Mouse (Mus musculus): Measurements from ENCODE around the gene Triobp.

Triobp gene

DNA sequence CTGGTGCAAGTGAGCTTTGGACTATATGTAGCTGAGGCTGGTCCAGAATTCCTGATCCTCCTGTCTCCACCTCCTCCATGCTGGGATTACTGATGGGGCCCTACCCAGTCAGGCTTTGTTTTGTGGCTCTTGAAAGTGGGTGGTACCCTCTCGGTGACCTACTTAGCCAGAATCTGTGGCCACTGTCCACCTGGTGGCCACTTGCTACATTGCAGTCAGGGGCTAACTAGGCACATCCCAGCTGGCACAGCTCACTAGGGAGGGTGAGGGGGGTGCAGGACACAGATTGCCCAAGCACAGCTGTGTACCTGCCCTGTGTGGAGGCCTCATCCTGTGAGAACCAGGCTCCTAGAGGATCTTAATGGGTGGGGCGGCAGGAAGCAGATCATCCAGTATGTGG is 15.4 kb downstream of the Triobp start:
- peak; percentile 51 to 53 for DNase-seq (ENCODE audit: low spot score in 2 of 2)

DNA sequence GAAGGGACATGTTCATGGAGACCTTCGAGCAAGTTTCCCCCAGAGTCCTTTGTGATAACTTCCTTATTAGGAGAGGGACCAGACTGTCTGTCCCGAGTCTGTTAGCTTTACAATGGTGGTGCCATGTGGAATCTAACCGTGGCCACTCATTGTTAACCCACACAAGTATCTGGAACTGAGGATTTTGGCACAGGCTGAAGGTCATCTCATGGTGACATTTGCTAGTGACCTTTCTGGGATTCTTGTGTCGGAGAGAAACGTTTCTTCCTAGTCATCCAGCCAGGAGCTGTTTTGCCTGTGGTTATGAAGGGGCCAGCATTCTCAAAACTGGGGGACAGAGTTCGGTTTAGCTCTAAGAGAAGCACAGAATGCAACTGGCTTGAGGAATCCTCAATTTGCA is 24.1 kb downstream of the Triobp start:
- no peak for DNase-seq (ENCODE audit: low spot score in 2 of 2)

DNA sequence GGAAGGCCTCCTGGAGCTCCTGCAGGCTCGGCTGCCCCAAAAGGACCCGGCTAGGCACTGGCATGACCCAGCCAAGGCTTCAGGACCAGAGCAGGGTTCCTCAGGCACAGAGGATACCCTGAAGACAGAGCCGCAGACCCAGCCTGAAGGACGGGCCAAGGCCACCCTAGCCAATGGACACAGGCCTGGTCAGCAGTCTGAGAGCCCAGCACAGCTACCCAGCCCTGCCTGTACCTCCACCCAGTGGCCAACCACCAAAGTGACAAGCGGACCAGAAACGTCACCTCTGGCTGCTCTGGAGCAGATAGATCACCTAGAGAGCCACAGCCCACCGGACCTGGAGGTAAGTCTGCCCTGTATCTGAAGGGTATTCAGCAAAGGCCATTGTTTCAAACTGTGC is 26.4 kb downstream of the Triobp start:
- no peak for DNase-seq (ENCODE audit: low spot score in 2 of 2)

DNA sequence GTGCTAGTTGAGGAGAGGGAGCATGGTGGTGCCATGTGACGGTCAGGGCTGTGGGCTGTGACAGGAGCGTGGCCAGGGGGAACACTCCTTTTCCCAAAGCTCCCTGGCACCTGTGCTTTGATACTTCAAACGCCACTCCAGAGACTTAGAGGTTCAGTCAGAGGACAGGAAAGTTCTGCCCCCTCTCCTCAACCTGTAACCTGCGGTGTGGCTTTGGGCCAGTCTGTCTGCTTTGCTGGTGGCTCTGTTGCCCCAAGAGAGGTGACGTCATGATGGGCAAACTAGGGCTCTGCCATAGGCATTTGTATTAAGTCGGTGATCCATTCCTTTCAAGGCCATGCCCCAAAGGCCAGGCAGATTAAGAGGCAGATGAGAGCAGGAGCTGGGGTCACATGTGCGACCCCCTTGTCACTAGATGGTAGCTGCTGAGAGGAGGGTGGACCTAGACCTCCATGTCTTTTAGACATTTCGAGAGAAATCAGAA is 30.2 kb downstream of the Triobp start:
- no peak for DNase-seq (ENCODE audit: low spot score in 2 of 2)

DNA sequence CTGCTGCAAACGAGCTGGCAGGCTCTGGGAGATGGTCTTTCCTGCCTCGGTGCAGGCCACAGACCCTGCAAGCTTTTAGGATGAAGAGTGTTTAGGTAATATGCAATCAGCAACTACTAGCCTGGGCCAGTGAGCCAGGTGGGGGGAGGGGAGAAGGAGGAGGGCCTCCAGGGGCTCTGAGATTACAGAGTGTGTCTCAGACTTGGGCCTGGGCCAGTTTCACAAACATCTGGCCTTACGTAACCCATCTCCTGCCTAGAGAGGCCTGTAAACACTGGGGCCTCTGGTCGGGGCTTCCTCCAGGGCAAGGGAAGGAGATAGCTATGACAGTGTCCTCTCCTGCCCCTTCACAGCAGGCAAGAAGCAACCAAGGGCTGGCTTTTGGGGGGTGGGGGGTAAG is 31.4 kb downstream of the Triobp start:
- DNase-seq (ENCODE audit: low spot score in 2 of 2) = peak; percentile 90 to 93

DNA sequence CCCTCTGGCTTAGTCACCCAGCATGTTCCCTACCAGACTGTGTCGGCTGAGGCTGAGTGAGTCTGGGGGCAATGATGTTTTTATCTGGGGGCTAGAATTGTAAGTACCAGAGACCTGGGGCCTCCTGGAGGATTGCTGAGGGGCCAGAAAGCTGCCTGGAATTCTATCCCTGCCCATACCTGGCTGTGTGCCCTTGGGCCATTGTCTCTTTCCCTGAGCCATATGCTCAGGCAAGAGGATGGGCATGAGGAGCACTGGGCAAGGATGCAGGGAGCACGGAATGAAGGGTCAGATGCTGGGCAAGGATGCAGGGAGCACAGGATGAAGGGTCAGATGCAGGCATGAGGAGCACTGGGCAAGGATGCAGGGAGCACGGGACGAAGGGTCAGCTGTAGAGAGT is 32.6 kb downstream of the Triobp start:
- no peak for DNase-seq (ENCODE audit: low spot score in 2 of 2)

GRCm38 (mm10) chr15:78982658-78983435 is 35.3 kb downstream of the Triobp start:
- DNase-seq (ENCODE audit: low spot score in 2 of 2) = peak; percentile 87 to 90

DNA sequence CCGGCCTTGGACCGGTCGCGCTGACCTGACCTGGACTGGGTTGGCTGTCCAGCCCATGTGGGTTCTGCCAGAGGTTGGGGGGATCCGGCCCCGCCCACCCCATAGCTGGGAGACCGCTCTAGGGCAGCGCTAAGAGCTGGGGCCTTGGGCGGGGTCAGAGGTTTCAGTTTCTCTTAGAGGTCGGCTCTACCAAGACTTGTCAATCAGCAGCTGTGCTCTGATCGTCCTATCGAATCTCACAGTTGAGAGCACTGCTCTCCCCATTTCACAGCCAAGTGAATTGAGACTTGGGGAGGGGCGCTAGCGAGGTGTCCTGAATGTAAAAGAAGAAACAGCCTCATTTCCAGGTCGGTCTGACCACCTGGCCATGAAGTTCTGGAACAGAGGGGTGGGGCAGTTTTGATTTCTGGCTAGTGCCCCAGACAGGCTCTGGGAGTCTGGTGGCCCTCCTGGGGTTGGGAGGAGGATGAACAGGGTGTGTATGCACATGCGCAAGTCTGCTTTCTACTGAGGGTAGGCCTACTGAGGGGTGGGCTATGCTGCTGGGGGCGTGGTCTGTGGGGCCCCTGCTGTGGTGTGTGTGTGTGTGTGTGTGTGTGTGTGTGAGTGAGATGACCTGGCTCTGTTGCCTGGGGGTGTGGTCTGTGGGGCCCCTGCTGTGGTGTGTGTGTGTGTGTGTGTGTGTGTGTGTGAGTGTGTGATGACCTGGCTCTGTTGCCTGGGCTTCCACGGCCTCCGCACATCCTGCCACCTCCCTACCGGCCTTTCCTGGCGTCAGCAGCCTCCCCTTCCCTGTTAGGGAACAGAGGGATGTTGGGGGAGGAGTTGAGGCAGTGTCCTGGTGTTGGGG is 36.1 kb downstream of the Triobp start:
- peak; percentile 71 to 75 for DNase-seq (ENCODE audit: low spot score in 2 of 2)

DNA sequence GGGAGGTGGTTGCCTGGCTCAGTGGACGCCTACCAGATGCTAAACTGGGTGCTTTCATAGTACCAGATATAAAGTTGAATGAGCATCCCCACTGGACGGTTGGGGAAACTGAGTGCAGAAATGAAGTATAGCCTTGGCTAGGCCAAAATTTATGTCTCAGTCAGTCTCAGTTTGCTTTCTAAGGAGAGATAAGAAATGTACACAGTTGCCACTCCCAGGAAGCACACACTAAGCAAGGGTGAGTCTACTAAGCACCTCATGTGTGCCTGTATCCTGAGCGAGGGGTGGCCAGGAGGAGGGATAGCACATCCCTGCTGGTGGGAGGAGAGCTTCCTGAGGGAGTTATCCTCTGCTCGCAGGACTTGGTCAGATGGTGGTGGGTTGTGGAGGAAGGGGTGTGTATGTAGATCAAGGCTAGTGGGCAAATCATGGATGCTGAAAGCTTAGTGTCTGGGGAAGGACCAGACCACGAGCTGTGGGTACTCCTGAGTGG is 36.8 kb downstream of the Triobp start:
- DNase-seq (ENCODE audit: low spot score in 2 of 2) = no peak

DNA sequence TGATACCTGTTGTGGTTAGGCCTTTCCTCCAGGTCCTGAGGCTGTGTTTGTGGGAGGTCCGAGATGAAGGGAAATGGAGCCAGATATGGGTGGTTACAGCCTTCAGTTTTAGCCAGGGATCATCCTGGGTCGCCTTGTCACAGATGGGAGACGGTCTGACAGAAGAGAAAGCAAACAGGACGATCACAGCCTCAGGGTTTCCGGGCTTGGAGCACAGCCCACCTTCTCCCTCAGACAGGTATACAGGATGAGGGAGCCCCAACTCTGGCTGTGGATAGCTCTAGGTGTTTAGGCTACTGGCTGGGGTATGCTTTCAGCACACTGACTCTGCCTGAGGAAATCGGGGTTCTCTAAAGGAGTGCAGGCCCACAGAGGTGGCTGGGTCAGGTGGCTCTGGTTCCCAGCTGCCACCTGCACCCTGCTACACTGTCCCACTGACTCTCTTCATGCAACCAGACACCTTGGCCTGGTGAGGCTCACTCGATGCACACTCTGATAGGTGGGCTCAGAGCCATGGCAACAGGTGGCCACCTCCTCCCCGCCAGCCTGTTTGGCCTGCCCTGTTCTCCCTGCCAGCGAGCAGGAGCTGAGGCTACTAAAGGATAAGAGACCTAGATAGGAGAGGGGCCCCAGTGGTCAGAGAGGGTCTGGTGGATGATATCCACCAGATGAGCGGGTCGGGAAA is 39.2 kb downstream of the Triobp start:
- DNase-seq (ENCODE audit: low spot score in 2 of 2) = no peak

- peak in 1 of 2 experiments; percentile 58 for DNase-seq (ENCODE audit: low spot score in 2 of 2)
Measured at GRCm38 (mm10) chr15:78988499-78988971, 41.0 kb downstream of the Triobp start.

GRCm38 (mm10) chr15:78989152-78990092 is 41.9 kb downstream of the Triobp start:
- DNase-seq (ENCODE audit: low spot score in 2 of 2) = no peak

GRCm38 (mm10) chr15:78990093-78990463 is 42.6 kb downstream of the Triobp start:
- DNase-seq (ENCODE audit: low spot score in 2 of 2) = no peak

DNA sequence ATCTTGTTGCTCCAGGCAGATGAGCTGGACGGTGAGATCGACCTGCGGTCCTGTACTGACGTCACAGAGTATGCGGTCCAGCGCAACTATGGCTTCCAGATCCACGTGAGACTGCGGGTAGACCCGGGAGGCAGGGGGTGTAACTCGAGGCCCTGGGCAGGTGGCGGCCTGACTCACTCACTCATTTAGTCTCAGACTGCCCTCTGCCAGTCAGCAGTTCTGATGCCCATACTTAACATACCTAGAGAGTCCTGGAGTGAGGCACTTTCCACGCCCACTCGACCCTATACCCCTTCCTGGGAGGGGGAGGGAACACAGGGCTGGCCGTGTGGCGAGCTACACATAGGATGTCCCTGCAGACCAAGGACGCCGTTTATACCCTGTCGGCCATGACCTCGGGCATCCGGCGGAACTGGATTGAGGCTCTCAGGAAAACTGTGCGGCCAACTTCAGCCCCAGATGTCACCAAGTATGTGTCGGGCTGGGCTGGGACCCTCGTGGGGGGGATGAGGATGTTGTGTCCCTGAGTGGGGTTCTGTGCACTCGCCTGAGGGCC is 43.5 kb downstream of the Triobp start:
- no peak for DNase-seq (ENCODE audit: low spot score in 2 of 2)

GRCm38 (mm10) chr15:78992235-78992634 is 44.7 kb downstream of the Triobp start:
- no peak for DNase-seq (ENCODE audit: low spot score in 2 of 2)

DNA sequence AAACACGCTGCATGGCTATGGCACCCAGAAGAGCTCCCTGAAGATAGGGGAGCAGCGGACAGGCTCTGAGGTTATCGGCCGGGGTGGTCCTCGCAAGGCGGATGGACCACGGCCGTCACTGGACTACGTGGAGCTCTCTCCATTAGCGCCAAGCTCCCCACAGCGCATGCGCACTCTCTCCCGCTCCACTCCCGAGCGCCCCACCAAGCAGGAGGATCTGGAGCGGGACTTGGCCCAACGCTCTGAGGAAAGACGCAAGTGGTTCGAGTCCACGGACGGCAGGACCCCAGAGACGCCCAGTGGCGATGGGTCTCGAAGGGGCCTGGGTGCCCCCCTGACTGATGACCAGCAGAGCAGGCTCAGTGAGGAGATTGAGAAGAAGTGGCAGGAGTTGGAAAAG is 45.4 kb downstream of the Triobp start:
- DNase-seq (ENCODE audit: low spot score in 2 of 2) = no peak

DNA sequence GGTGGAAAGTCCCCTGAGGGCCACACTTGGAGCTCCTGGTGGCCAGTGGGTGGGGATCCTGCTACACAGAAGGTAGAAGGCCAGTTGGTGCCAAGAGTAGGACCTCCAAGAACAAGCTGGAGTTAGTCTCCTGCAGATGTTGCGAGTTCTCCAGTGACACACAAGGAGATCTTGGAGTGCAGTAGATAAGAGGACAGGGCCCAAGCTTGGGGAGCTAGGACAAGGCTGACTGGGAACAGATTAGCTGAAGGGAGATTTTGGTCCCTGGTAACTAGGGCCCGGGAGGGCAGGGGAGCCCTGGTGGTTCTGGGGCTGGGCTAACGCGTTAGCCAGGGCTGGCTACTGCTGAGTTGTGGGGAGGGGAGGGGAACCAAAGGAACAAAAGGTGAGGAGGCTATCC is 48.4 kb downstream of the Triobp start:
- no peak for DNase-seq (ENCODE audit: low spot score in 2 of 2)

GRCm38 (mm10) chr15:78996663-78997062 is 49.1 kb downstream of the Triobp start:
- no peak for DNase-seq (ENCODE audit: low spot score in 2 of 2)

DNA sequence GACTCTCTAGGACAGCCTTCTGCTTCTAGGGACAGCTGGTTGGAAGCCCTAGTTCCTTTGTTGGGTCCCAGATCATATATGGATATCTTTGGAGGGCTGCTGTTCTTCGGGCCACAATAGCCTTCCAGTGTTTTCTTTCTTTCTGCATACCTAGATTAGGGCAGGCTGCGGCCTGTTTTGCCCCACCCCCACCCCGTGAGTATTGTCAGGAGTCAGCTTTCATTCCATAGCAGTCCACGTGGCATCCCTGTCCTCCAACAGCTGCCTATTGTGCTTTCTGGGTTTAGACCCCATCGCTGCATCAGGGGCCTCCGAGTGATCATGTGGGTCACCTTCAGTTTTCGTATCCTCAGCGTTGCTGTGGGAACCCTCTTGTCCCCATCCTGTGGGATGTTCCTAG is 50.8 kb downstream of the Triobp start:
- no peak for DNase-seq (ENCODE audit: low spot score in 2 of 2)

DNA sequence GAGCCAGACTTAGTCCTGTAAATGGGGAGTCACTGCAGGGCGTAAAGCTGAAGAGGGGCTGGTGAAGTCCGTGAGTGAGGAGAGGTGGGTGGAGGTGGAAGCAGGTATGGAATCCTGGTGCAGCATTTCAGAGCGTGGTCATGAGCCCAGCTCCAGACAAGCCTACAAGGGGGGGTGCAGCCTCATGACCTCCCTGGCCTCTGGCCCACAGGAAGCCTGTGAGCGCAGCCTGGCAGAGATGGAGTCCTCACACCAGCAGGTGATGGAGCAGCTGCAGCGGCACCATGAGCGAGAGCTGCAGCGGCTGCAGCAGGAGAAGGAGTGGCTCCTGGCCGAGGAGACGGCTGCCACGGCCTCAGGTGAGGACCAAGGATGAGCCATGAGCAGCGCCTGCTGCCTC is 52.1 kb downstream of the Triobp start:
- no peak for DNase-seq (ENCODE audit: low spot score in 2 of 2)

DNA sequence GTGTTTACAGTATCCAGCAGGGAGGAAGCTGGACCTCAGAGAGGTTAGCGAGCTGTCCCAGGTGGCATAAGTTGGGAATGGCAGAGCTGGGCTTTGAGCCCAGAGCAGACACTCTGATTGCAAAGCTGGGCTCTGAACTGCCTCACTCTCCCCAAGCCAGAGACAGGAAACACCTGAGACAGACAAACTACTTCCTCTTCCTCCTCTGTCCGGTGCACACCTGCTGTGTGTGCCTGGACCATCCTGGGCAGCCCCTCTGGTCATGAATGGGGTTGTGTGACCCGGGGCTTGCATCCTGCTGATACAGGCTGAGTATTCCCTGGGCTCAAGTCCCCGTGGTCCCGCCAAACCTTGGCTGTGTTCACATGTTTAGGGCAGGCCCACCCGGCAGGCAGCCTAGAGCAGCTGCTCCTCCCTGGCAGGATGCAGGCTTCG is 52.9 kb downstream of the Triobp start:
- DNase-seq (ENCODE audit: low spot score in 2 of 2) = no peak
